Mouse (Mus musculus) cerebellum, adult 2 months (tissue): Measurements from ENCODE around the gene Mlx.

Experiments used
- CTCF ChIP-seq: fragments of 200-500 bp; IDR thresholded peaks from 2 replicates; pipeline ENCODE4 v1.5.1; 2011; ENCODE audit warnings: low read depth, mild to moderate bottlenecking, control low read depth, low read length, moderate library complexity, borderline replicate concordance; ENCODE audit not compliant: insufficient read depth
- POLR2A ChIP-seq: fragments of 200-500 bp; IDR thresholded peaks from 2 replicates; pipeline ENCODE4 v1.6.1; 2011; ENCODE audit warnings: low read length, control low read depth, borderline replicate concordance; ENCODE audit not compliant: insufficient read depth

- TF ChIP-seq CTCF (no peak), POLR2A (no peak)
Observed at GRCm38 (mm10) chr11:101065002-101065401, 22.1 kb upstream of the Mlx start.
